Mouse (Mus musculus) ovary, postnatal 14 days (tissue): ENCODE data around the gene Pex11a.
A peak's percentile ranks its signal among the peaks of the same experiment; 100 is the strongest.

ENCODE experiments used
- DNase-seq: peaks from one replicate; pipeline ENCODE4 v3.0.0; 2022; ENCODE audit warnings: low spot score

The Pex11a gene

DNA sequence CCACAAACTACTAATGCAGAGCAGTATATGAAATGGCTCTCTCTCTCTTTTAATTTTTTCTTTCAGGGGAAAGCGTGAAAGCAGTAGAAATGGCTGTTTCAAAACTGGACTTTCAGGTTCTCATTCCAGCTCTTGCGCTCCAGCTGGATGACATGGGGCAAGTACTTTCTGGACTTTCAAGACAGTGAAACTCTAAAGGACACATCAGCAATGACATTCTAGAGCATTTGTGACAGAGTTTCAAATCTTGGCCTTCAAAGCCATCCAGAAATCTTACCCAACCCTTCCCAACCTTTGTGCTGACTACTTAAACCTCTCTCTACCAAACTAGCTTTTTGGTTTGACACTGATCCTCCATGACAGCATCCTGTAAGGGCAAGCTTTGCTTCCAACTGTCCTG, 4.0 kb downstream of the Pex11a start:
- no peak for DNase-seq

DNA sequence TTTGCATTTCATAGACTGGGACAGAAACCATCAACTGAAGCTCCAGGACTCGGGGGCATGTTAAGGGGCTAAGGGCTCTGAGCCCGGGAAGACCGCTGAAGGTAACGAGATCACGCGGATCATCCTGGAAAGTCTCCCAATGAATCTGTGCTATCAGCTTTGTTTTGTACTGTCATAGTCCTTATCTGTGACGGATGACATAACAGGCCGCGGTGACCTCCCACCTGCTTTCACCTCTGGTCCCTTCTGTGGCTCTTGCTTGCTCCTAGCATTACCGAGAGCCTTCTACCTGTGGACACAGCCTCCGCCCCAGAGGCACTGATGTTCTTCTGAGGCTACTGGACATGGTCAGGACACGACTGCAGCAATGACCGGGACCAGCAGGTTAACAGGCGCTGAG, 6.4 kb downstream of the Pex11a start:
- no peak for DNase-seq

- DNase-seq = peak; percentile 49
Observed at GRCm38 (mm10) chr7:79734563-79734962, 8.4 kb downstream of the Pex11a start.

DNA sequence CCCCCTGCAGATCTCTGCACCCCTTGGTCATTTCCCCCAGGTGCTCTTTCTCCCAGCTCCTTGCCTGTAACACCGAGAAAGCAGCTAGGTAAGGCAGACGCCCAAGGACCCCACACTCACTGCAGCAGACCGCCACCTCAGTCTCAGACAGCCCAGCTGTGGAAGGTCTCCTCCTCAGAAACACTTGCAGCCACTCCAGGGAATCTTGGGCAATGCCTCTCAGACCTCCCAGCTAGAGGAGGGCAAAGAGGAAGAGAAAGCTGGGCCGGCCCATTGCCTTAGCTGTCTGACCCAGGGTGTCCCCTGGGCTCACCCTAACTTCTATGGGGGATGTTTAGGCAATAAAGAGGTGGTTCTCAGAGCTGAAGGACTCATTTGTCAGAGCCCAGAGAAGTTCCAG, 10.3 kb downstream of the Pex11a start, which contains the start of gene Plin1:
Gene Plin1, minus strand, starts transcription at position 282 of the 400 bp plus-strand sequence.
- DNase-seq = no peak

DNA sequence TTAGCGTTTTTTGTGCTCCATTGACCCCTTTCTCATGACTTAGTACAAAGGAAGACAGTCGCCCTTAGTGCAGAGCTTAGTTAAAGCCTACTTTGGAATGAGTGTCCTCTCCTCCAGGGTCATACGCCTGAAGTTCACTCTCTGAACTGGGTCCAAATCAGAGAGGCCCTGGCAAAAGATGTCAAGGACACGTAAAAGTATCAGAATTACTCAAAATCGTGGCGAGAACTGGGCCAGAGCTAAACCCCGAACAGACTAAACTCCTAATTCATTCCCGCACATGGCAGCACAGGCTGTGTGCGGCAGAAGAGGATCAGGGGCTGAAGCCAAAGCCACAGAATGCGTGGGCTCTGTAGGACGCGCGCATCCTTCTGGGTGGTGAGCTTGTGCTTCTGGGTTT, 11.5 kb downstream of the Pex11a start:
- DNase-seq = no peak

GRCm38 (mm10) chr7:79729743-79730370, 13.1 kb downstream of the Pex11a start:
- DNase-seq = no peak

GRCm38 (mm10) chr7:79729169-79729568, 13.8 kb downstream of the Pex11a start:
- DNase-seq = peak; percentile 65

DNA sequence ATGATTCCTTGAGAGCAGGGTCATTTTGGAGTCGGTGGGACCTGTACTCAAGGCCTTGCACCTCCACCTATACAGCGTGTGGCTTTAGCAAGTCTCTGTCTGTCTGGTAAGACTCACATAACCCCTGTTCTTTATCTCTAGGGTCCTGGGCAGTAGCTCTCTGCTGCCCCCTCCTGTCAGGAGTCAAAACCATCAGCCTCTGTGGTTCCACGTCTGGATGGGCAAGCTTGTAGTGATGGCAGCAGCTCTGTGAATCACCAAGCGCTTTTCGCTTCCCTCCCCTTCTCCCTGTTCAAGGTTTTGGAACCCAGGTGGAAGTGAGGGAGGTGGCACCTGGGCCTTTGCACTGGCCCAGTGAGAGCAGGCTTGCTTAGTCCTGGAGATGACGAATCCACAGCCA, 14.7 kb downstream of the Pex11a start:
- DNase-seq = peak; percentile 48

GRCm38 (mm10) chr7:79727091-79727490, 15.8 kb downstream of the Pex11a start:
- DNase-seq = no peak

DNA sequence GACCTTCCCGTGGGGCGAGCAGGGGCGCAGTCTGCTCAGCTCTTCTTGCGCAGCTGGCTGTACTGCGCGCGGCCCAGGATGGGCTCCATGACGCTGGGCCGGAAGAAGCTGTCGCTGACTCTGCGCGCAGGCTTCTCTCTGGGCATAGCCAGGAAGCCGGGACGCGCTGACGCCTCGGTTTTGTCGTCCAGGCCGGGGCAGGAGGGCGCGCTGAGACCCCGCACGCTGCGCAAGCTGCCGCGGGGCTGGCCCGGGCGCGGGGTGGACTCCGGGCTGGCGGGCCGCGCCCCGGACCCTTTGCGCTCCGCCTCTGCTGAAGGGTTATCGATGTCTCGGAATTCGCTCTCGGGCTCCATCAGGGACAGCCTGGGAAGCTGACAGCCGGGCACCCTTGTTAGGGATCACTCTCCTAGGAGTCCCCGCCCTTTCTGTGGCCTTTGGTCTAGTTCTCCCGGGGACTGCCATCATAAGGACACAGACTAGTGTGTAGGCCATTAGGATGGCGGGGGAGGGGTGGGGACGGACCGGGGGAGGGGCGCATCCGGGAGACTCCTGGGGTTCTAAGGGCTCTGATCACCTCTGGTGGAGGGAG, 21.4 kb downstream of the Pex11a start:
- peak; percentile 40 for DNase-seq

- peak; percentile 79 for DNase-seq
Observed at GRCm38 (mm10) chr7:79715187-79715981, 27.5 kb downstream of the Pex11a start, which contains the start of gene Kif7. TSS of gene Kif7 (minus strand) at chr7:79715720.

DNA sequence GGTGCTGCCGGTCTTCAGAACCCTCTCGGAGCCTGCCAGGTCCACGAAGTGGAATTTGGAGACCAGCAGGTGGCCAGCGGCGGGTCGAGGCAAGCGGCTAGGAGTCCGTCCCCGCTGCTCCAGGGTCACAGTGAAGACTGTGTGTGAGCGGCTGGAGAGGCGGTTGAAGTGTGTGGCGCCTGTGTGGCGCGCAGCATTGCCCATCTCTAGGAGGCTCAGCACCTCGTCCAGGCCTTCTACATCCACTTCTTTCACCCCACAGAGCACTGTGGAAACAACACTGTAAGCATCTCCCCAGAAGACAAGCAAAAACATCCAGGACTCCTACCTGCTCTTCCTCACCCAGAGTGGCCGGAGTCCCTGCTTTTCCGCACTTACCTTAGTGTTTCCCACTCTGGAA, 32.1 kb downstream of the Pex11a start:
- DNase-seq = no peak

- no peak for DNase-seq
Observed at GRCm38 (mm10) chr7:79710130-79710607, 32.8 kb downstream of the Pex11a start.

DNA sequence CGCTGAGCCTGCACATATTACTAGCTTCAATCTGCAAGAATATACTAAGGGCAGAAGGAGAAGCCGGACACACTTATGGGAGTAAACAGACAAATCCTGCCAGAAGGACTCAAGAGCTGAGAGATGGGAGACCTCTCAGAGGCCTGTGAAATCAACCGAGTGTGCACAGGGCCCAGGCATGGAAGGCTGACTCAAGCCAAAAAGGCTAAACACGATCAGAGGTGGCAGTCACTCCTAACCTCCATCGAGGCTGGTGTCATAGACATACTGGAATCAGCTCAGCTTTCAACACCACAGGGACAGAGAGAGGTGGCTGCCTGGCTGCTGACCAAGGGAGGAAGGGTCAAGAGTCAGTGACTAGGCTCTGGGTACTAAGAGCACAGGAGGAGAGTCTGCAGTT, 37.7 kb downstream of the Pex11a start:
- no peak for DNase-seq

GRCm38 (mm10) chr7:79702755-79703154, 40.2 kb downstream of the Pex11a start:
- DNase-seq = no peak

DNA sequence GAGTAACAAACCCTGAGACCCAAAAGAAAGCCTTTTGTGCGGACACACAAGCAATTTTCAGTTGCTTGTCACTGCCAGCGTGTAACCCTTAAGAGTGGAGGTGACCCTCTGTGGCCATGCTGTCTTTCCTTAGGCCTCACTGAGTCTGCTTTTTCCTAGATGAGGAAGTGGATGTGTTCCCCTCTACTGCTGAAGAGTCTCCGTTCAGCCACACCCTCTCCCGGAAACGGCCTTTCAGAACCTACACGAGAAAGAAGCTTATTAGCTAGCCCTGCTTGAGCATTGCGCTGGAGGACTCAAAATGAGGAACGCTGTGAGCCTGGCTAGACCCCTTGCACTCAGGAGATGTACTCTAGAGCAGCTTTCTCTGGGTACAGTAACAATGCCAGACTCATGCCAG, 46.4 kb downstream of the Pex11a start:
- no peak for DNase-seq
